Mouse (Mus musculus) brain, embryonic 14.5 days (tissue): ENCODE results near the gene Arel1.

Experiments
- CTCF ChIP-seq: fragments of 200-500 bp; IDR thresholded peaks from 2 replicates; pipeline ENCODE4 v1.5.1; 2012; ENCODE audit warnings: inconsistent platforms, mild to moderate bottlenecking, moderate library complexity, borderline replicate concordance; ENCODE audit not compliant: insufficient read depth, insufficient read length; ENCODE audit errors: extremely low read depth
- POLR2A ChIP-seq: fragments of 200-500 bp; IDR thresholded peaks from 2 replicates; pipeline ENCODE4 v1.6.1; 2012; ENCODE audit warnings: mild to moderate bottlenecking, inconsistent platforms, borderline replicate concordance; ENCODE audit not compliant: poor library complexity, insufficient read depth, insufficient read length, severe bottlenecking; ENCODE audit errors: extremely low read depth

- TF ChIP-seq POLR2A (no peak), CTCF (no peak)
These were observed 39.8 kb upstream of the Arel1 start for GRCm38 (mm10) chr12:85010541-85010940.
